ENCODE assay signal across 20 mouse cellular contexts in the genomic region with DNA sequence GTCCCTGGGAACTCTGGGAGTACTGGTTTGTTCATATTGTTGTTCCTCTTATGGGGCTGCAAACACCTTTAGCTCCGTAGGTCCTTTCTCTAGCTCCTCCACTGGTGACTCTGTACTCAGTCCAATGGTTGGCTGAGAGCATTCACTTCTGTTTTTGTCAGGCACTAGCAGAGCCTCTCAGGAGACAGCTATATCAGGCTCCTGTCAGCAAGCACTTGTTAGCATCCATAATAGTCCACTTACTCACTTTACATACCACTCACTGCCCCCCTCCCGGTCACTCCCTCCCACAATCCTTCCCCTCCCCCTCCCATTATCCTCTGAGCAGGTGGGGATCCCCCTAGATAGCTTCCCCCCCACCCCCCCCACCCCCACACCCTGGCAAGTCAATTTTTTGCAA. TPM values are rescaled to one million over a fixed set of nuclear protein-coding genes. Genes with fewer than 3 reads are reported as not detected.
DNase-seq lines count a peak whose midpoint lies in the region; ATAC-seq and TF ChIP-seq lines count a peak whose summit lies in the region.
"Had no signal": no experiment of that assay in that cellular context is flagged by ENCODE, and none has a peak within 500 bp of the region (broad histone marks: within the 10 kb centered on the region; RNA-seq: fewer than 3 reads in every experiment).

No protein-coding gene starts in this region.

- DNase-seq in heart, adult 11 months: no peak
- DNase-seq in heart, postnatal 4 days: peak; percentile 20
- DNase-seq in heart, postnatal 36 days: no peak
- DNase-seq in kidney, adult 9 months: peak; percentile 26
- no peak for DNase-seq in lung, postnatal 0 days (ENCODE audit: low spot score)
- DNase-seq: adrenal gland, postnatal 14 days; cerebellum, adult 11-12 months; cerebellum, adult 9-10 months; cerebellum, postnatal 25 days; gastrocnemius, postnatal 36 days had no signal

- H3K27me3 ChIP-seq in heart, embryonic 11.5 days (ENCODE audit: control insufficient read depth, insufficient read depth, low read length): no peaks in the 10 kb centered on the region
- no peaks in the 10 kb centered on the region for H3K27me3 ChIP-seq in kidney, embryonic 14.5 days (ENCODE audit: control insufficient read depth, insufficient read depth, low read length)
- H3K27me3 ChIP-seq in lung, embryonic 16.5 days (ENCODE audit: control insufficient read depth, insufficient read depth, low read depth, low read length): no peaks in the 10 kb centered on the region
- H3K27me3 ChIP-seq in lung, postnatal 0 days (replicated peaks; ENCODE audit: insufficient read depth, low read length): no peaks in the 10 kb centered on the region
- H3K27me3 ChIP-seq: embryonic facial prominence, embryonic 12.5 days; forebrain, embryonic 15.5 days; heart, embryonic 13.5 days; hindbrain, embryonic 15.5 days; Patski had no signal

- TF ChIP-seq EP300 in lung, postnatal 0 days (IDR thresholded peaks at IDR 0.05): no peak

- no peaks in the 10 kb centered on the region for H3K36me3 ChIP-seq in heart, embryonic 11.5 days (ENCODE audit: control insufficient read depth, insufficient read depth, low read length)
- no peaks in the 10 kb centered on the region for H3K36me3 ChIP-seq in kidney, embryonic 14.5 days (ENCODE audit: control insufficient read depth, insufficient read depth, low read length)
- no peaks in the 10 kb centered on the region for H3K36me3 ChIP-seq in lung, embryonic 16.5 days (ENCODE audit: control insufficient read depth, insufficient read depth, low read length)
- H3K36me3 ChIP-seq in lung, postnatal 0 days (ENCODE audit: insufficient read depth, low read length): no peaks in the 10 kb centered on the region
- H3K36me3 ChIP-seq: embryonic facial prominence, embryonic 12.5 days; forebrain, embryonic 15.5 days; heart, embryonic 13.5 days; hindbrain, embryonic 15.5 days had no signal

- WGBS in heart, embryonic 11.5 days (ENCODE audit: insufficient replicate concordance): 59% methylated on average over 2 of the region's 2 CpGs
- WGBS in kidney, embryonic 14.5 days: 67% methylated on average over 2 of the region's 2 CpGs
- WGBS in lung, embryonic 16.5 days: 46% methylated on average over 2 of the region's 2 CpGs
- 44% methylated on average over 2 of the region's 2 CpGs for WGBS in lung, postnatal 0 days

- no peak overlapping the region for H3K9ac ChIP-seq in heart, embryonic 11.5 days (ENCODE audit: low read depth, low read length)
- H3K9ac ChIP-seq in kidney, embryonic 14.5 days (ENCODE audit: low read depth, low read length): no peak overlapping the region
- H3K9ac ChIP-seq in lung, embryonic 16.5 days (ENCODE audit: low read length): no peak overlapping the region
- H3K9ac ChIP-seq in lung, postnatal 0 days (replicated peaks; ENCODE audit: low read depth): no peak overlapping the region
- H3K9ac ChIP-seq: embryonic facial prominence, embryonic 12.5 days; forebrain, embryonic 15.5 days; heart, embryonic 13.5 days; hindbrain, embryonic 15.5 days had no signal

- no peak overlapping the region for H3K4me3 ChIP-seq in heart, embryonic 11.5 days (ENCODE audit: low read depth, low read length)
- H3K4me3 ChIP-seq in kidney, embryonic 14.5 days (ENCODE audit: low read length): no peak overlapping the region
- no peak overlapping the region for H3K4me3 ChIP-seq in lung, embryonic 16.5 days (ENCODE audit: low read length)
- H3K4me3 ChIP-seq in lung, postnatal 0 days (ENCODE audit: low read depth, low read length): no peak overlapping the region
- H3K4me3 ChIP-seq: embryonic facial prominence, embryonic 12.5 days; forebrain, embryonic 15.5 days; heart, embryonic 13.5 days; hindbrain, embryonic 15.5 days had no signal

- H3K4me1 ChIP-seq in heart, embryonic 11.5 days (ENCODE audit: control insufficient read depth, insufficient read depth, low read length): no peaks in the 10 kb centered on the region
- H3K4me1 ChIP-seq in kidney, embryonic 14.5 days (ENCODE audit: control insufficient read depth, insufficient read depth, low read length): no peaks in the 10 kb centered on the region
- no peaks in the 10 kb centered on the region for H3K4me1 ChIP-seq in lung, embryonic 16.5 days (replicated peaks; ENCODE audit: control insufficient read depth, insufficient read depth, low read length)
- H3K4me1 ChIP-seq in lung, postnatal 0 days (ENCODE audit: insufficient read depth, low read depth, low read length): no peaks in the 10 kb centered on the region
- H3K4me1 ChIP-seq: embryonic facial prominence, embryonic 12.5 days; forebrain, embryonic 15.5 days; heart, embryonic 13.5 days; hindbrain, embryonic 15.5 days had no signal

- intact Hi-C loops in heart, postnatal 36 days (cut with DNase I): no loop called here

- H3K27ac ChIP-seq in heart, embryonic 11.5 days (ENCODE audit: low read depth, low read length): no peak overlapping the region
- no peak overlapping the region for H3K27ac ChIP-seq in kidney, embryonic 14.5 days (ENCODE audit: low read depth, low read length)
- no peak overlapping the region for H3K27ac ChIP-seq in lung, embryonic 16.5 days (ENCODE audit: low read length)
- H3K27ac ChIP-seq in lung, postnatal 0 days (ENCODE audit: low read length): no peak overlapping the region
- H3K27ac ChIP-seq: embryonic facial prominence, embryonic 12.5 days; forebrain, embryonic 15.5 days; heart, embryonic 13.5 days; hindbrain, embryonic 15.5 days had no signal

- H3K4me2 ChIP-seq in heart, embryonic 11.5 days: no peak overlapping the region
- no peak overlapping the region for H3K4me2 ChIP-seq in kidney, embryonic 14.5 days (replicated peaks; ENCODE audit: low read depth, low read length)
- H3K4me2 ChIP-seq in lung, embryonic 16.5 days (ENCODE audit: low read depth, low read length): no peak overlapping the region
- no peak overlapping the region for H3K4me2 ChIP-seq in lung, postnatal 0 days (replicated peaks; ENCODE audit: low read depth, low read length)
- H3K4me2 ChIP-seq: embryonic facial prominence, embryonic 12.5 days; forebrain, embryonic 15.5 days; heart, embryonic 13.5 days; hindbrain, embryonic 15.5 days had no signal

- no peak for TF ChIP-seq CTCF in lung, postnatal 0 days (IDR thresholded peaks at IDR 0.05)

- ATAC-seq in heart, embryonic 11.5 days (replicated peaks; ENCODE audit: insufficient number of reproducible peaks, low FRiP score, low TSS enrichment): peak; percentile 52
- ATAC-seq in kidney, embryonic 14.5 days (ENCODE audit: low FRiP score, low TSS enrichment): no peak
- ATAC-seq in lung, embryonic 16.5 days (ENCODE audit: low read depth): peak; percentile 58
- no peak for ATAC-seq in lung, postnatal 0 days
- ATAC-seq: activated CD4-positive, CD25-positive, alpha-beta regulatory T cell, adult 4 months; forebrain, embryonic 15.5 days; intestine, embryonic 16.5 days; Patski had no signal

- H3K9me3 ChIP-seq in heart, embryonic 11.5 days (replicated peaks; ENCODE audit: control insufficient read depth, low read length): no peaks in the 10 kb centered on the region
- H3K9me3 ChIP-seq in kidney, embryonic 14.5 days (ENCODE audit: control insufficient read depth, low read length): no peaks in the 10 kb centered on the region
- no peaks in the 10 kb centered on the region for H3K9me3 ChIP-seq in lung, embryonic 16.5 days (ENCODE audit: control insufficient read depth, low read length)
- H3K9me3 ChIP-seq in lung, postnatal 0 days (ENCODE audit: low read length): no peaks in the 10 kb centered on the region
- H3K9me3 ChIP-seq: embryonic facial prominence, embryonic 12.5 days; forebrain, embryonic 15.5 days; heart, embryonic 13.5 days; hindbrain, embryonic 15.5 days had no signal

RNA-seq across cellular contexts. Expression of a gene that starts 57.3 kb away (rescaled TPM):
- 48.4 and 54.1 TPM in 2 replicates for polyA plus RNA-seq in heart, embryonic 11.5 days (2014; fragmentation: Nextera tagmentation; extraction: Ambion mirVana)
- 10 to 100 TPM; 18.4 to 21.2 TPM for total RNA-seq in heart, postnatal 4 days (2021)
- under 1 TPM; 0.44 to 0.76 TPM for total RNA-seq in heart, postnatal 36 days (2021)
- 82.6 and 88.3 TPM in 2 replicates for polyA plus RNA-seq in kidney, embryonic 14.5 days (2014; fragmentation: Nextera tagmentation; extraction: Ambion mirVana)
- polyA plus RNA-seq in lung, embryonic 16.5 days (2015; fragmentation: Nextera tagmentation; extraction: Ambion mirVana): 82.3 and 87.8 TPM in 2 replicates
- 3.0 and 4.7 TPM in 2 replicates for polyA plus RNA-seq in lung, postnatal 0 days (2015; fragmentation: Nextera tagmentation; extraction: Ambion mirVana)

Comparison
In these comparisons a context has a peak if more than half of its experiments do, and no peak if none do; other contexts are left out.
1. ATAC-seq: peak in heart, embryonic 11.5 days (single experiment) and lung, embryonic 16.5 days (single experiment); none in kidney, embryonic 14.5 days (single experiment) and lung, postnatal 0 days (single experiment).
2. DNase-seq: peak in heart, postnatal 4 days (single experiment) and kidney, adult 9 months (single experiment); none in heart, adult 11 months (single experiment), heart, postnatal 36 days (0 of 2) and lung, postnatal 0 days (single experiment).